Mouse (Mus musculus): ENCODE data around the gene 1110065P20Rik.

Gene 1110065P20Rik

GRCm38 (mm10) chr4:124850933-124851658 lies at the start of gene 1110065P20Rik:
TSS of gene 1110065P20Rik (minus strand) at chr4:124851196.
- under 1% methylated on average over 75 of the region's 75 CpGs for WGBS

GRCm38 (mm10) chr4:124899906-124900305 lies 48.9 kb upstream of the 1110065P20Rik start:
- 74% methylated on average over 5 of the region's 5 CpGs for WGBS

GRCm38 (mm10) chr4:124898428-124898827 lies 47.4 kb upstream of the 1110065P20Rik start:
- 60% methylated on average over 10 of the region's 10 CpGs for WGBS

- 2% methylated on average over 83 of the region's 83 CpGs for WGBS
These were observed 43.8 kb upstream of the 1110065P20Rik start for GRCm38 (mm10) chr4:124894508-124895428.

GRCm38 (mm10) chr4:124893769-124894168 lies 42.8 kb upstream of the 1110065P20Rik start:
- 35% methylated on average over 6 of the region's 6 CpGs for WGBS

GRCm38 (mm10) chr4:124890831-124891230 lies 39.8 kb upstream of the 1110065P20Rik start:
- 33% methylated on average over 5 of the region's 5 CpGs for WGBS

GRCm38 (mm10) chr4:124889935-124890334 lies 38.9 kb upstream of the 1110065P20Rik start:
- 42% methylated on average over 2 of the region's 2 CpGs for WGBS

GRCm38 (mm10) chr4:124888702-124889101 lies 37.7 kb upstream of the 1110065P20Rik start:
- WGBS: 41% methylated on average over 7 of the region's 7 CpGs

GRCm38 (mm10) chr4:124882151-124882729 lies 31.2 kb upstream of the 1110065P20Rik start:
- WGBS: 2% methylated on average over 37 of the region's 37 CpGs

- WGBS: 1% methylated on average over 37 of the region's 37 CpGs
These were observed 30.4 kb upstream of the 1110065P20Rik start for GRCm38 (mm10) chr4:124881341-124881908.

- 6% methylated on average over 11 of the region's 11 CpGs for WGBS
These were observed 29.6 kb upstream of the 1110065P20Rik start, which contains the start of gene Epha10 for GRCm38 (mm10) chr4:124880599-124880998. TSS of gene Epha10 (plus strand) at chr4:124880899.

- WGBS: 97% methylated on average over 1 of the region's 1 CpGs
These were observed 21.7 kb upstream of the 1110065P20Rik start for GRCm38 (mm10) chr4:124872719-124873118.

GRCm38 (mm10) chr4:124861283-124862188 lies 10.5 kb upstream of the 1110065P20Rik start, which contains the start of gene Maneal:
TSS of gene Maneal (minus strand) at chr4:124862171.
- WGBS: 2% methylated on average over 56 of the region's 77 CpGs

GRCm38 (mm10) chr4:124860446-124860845 lies 9.4 kb upstream of the 1110065P20Rik start:
- 21% methylated on average over 7 of the region's 7 CpGs for WGBS

GRCm38 (mm10) chr4:124858370-124858769 lies 7.4 kb upstream of the 1110065P20Rik start:
- 79% methylated on average over 5 of the region's 5 CpGs for WGBS

GRCm38 (mm10) chr4:124856294-124856693 lies 5.3 kb upstream of the 1110065P20Rik start:
- 77% methylated on average over 8 of the region's 8 CpGs for WGBS

- WGBS: 1% methylated on average over 85 of the region's 90 CpGs
These were observed 609 bp downstream of the 1110065P20Rik start, which contains the start of gene Yrdc for GRCm38 (mm10) chr4:124850261-124850913. TSS of gene Yrdc (plus strand) at chr4:124850679.

GRCm38 (mm10) chr4:124849631-124850260 lies 1.2 kb downstream of the 1110065P20Rik start:
- 1% methylated on average over 24 of the region's 24 CpGs for WGBS

- WGBS: 4% methylated on average over 8 of the region's 8 CpGs
These were observed 3.4 kb downstream of the 1110065P20Rik start for GRCm38 (mm10) chr4:124847573-124847972.
